In genomic region chr15:6714819-6715218, GRCm38 (mm10) we compare ENCODE assay signal across 15 mouse cellular contexts. TPM values are rescaled to one million over a fixed set of nuclear protein-coding genes. Genes with fewer than 3 reads are reported as not detected.
A peak's percentile ranks its signal among the peaks of the same experiment; 100 is the strongest.
DNase-seq lines count a peak whose midpoint lies in the region; ATAC-seq and TF ChIP-seq lines count a peak whose summit lies in the region.
"Had no signal": no experiment of that assay in that cellular context is flagged by ENCODE, and none has a peak within 500 bp of the region (broad histone marks: within the 10 kb centered on the region; RNA-seq: fewer than 3 reads in every experiment).

No protein-coding gene starts in this region.

- peak; percentile 14; the same call in 1 of the 2 replicates for TF ChIP-seq CTCF in liver, postnatal 0 days (IDR thresholded peaks at IDR 0.05; ENCODE audit: low read depth)

- H3K27ac ChIP-seq in heart, embryonic 16.5 days (ENCODE audit: low read length): peak overlapping the region; percentile 13
- H3K27ac ChIP-seq in intestine, embryonic 15.5 days: no peak overlapping the region
- peak overlapping the region; percentile 68 for H3K27ac ChIP-seq in liver, postnatal 0 days (ENCODE audit: low read depth)
- no peak overlapping the region for H3K27ac ChIP-seq in midbrain, embryonic 16.5 days (ENCODE audit: low read length)
- H3K27ac ChIP-seq in forebrain, embryonic 11.5 days (ENCODE audit: low read depth, low read length): no peak overlapping the region
- H3K27ac ChIP-seq: forebrain, embryonic 10.5 days; hindbrain, embryonic 10.5 days; limb, embryonic 13.5 days had no signal

- ATAC-seq in heart, embryonic 16.5 days (replicated peaks; ENCODE audit: extremely low read depth, insufficient read depth, low FRiP score): peak; percentile 80
- ATAC-seq in intestine, embryonic 15.5 days: peak; percentile 84
- peak; percentile 80 for ATAC-seq in liver, postnatal 0 days
- no peak for ATAC-seq in midbrain, embryonic 16.5 days
- no peak for ATAC-seq in forebrain, embryonic 11.5 days (replicated peaks; ENCODE audit: low FRiP score)
- ATAC-seq: CD4-positive, CD25-positive, alpha-beta regulatory T cell, adult 4 months had no signal

- DNase-seq in heart, adult 9 months (ENCODE audit: low spot score in 2 of 2): no peak
- DNase-seq in R1 (ENCODE audit: low read depth, low spot score): peak; percentile 38
- DNase-seq in liver, postnatal 0 days: peak; percentile 29
- DNase-seq in forebrain, embryonic 11.5 days (ENCODE audit: low spot score): no peak
- DNase-seq: adrenal gland, adult 2 months; cerebellum, adult 9-10 months; layer of hippocampus, postnatal 36 days; retina, postnatal 1 day had no signal

- H3K9ac ChIP-seq in heart, embryonic 16.5 days (ENCODE audit: low read length): peak overlapping the region; percentile 22
- H3K9ac ChIP-seq in intestine, embryonic 15.5 days: no peak overlapping the region
- H3K9ac ChIP-seq in liver, postnatal 0 days (replicated peaks): no peak overlapping the region
- H3K9ac ChIP-seq in midbrain, embryonic 16.5 days (ENCODE audit: low read depth, low read length): no peak overlapping the region
- H3K9ac ChIP-seq in forebrain, embryonic 11.5 days (ENCODE audit: low read length): no peak overlapping the region
- H3K9ac ChIP-seq: limb, embryonic 13.5 days had no signal

- TF ChIP-seq EP300 in liver, postnatal 0 days (IDR thresholded peaks at IDR 0.05; ENCODE audit: low read depth): no peak

- no peaks in the 10 kb centered on the region for H3K27me3 ChIP-seq in heart, embryonic 16.5 days (ENCODE audit: control insufficient read depth, insufficient read depth, low read length)
- H3K27me3 ChIP-seq in intestine, embryonic 15.5 days (replicated peaks): no peaks in the 10 kb centered on the region
- no peaks in the 10 kb centered on the region for H3K27me3 ChIP-seq in liver, postnatal 0 days (ENCODE audit: insufficient read depth, low read length)
- H3K27me3 ChIP-seq in midbrain, embryonic 16.5 days (ENCODE audit: control insufficient read depth, insufficient read depth, low read depth, low read length): no peaks in the 10 kb centered on the region
- no peaks in the 10 kb centered on the region for H3K27me3 ChIP-seq in forebrain, embryonic 11.5 days (ENCODE audit: control insufficient read depth, insufficient read depth, low read length)
- H3K27me3 ChIP-seq: limb, embryonic 13.5 days had no signal

- 33% methylated on average over 7 of the region's 7 CpGs for WGBS in heart, embryonic 16.5 days
- 44% methylated on average over 7 of the region's 7 CpGs for WGBS in intestine, embryonic 15.5 days
- WGBS in liver, postnatal 0 days (ENCODE audit: insufficient replicate concordance): 37% methylated on average over 7 of the region's 7 CpGs
- 65% methylated on average over 7 of the region's 7 CpGs for WGBS in midbrain, embryonic 16.5 days
- 67% methylated on average over 7 of the region's 7 CpGs for WGBS in forebrain, embryonic 11.5 days

- H3K4me3 ChIP-seq in heart, embryonic 16.5 days (ENCODE audit: low read length): peak overlapping the region; percentile 26
- H3K4me3 ChIP-seq in intestine, embryonic 15.5 days (replicated peaks): no peak overlapping the region
- H3K4me3 ChIP-seq in liver, postnatal 0 days (ENCODE audit: low read depth, low read length): peak overlapping the region; percentile 9; the same call in 1 of the 2 replicates
- H3K4me3 ChIP-seq in midbrain, embryonic 16.5 days (ENCODE audit: low read depth, low read length): no peak overlapping the region
- H3K4me3 ChIP-seq in forebrain, embryonic 11.5 days (ENCODE audit: low read depth, low read length): no peak overlapping the region
- H3K4me3 ChIP-seq: forebrain, embryonic 10.5 days; hindbrain, embryonic 10.5 days; limb, embryonic 13.5 days had no signal

- peaks cover 40% of the 10 kb centered on the region for H3K4me1 ChIP-seq in heart, embryonic 16.5 days (ENCODE audit: control insufficient read depth, insufficient read depth, low read length)
- peaks cover 13% of the 10 kb centered on the region; the same call in 1 of the 2 replicates for H3K4me1 ChIP-seq in intestine, embryonic 15.5 days (replicated peaks)
- peaks cover 35% of the 10 kb centered on the region for H3K4me1 ChIP-seq in liver, postnatal 0 days (ENCODE audit: insufficient read depth)
- peaks cover 39% of the 10 kb centered on the region for H3K4me1 ChIP-seq in midbrain, embryonic 16.5 days (ENCODE audit: control insufficient read depth, insufficient read depth, low read length)
- no peaks in the 10 kb centered on the region for H3K4me1 ChIP-seq in forebrain, embryonic 11.5 days (replicated peaks; ENCODE audit: control insufficient read depth, insufficient read depth, low read length)

- H3K9me3 ChIP-seq in heart, embryonic 16.5 days (replicated peaks; ENCODE audit: control insufficient read depth, low read length): no peaks in the 10 kb centered on the region
- no peaks in the 10 kb centered on the region for H3K9me3 ChIP-seq in intestine, embryonic 15.5 days
- no peaks in the 10 kb centered on the region for H3K9me3 ChIP-seq in liver, postnatal 0 days (ENCODE audit: low read length)
- no peaks in the 10 kb centered on the region for H3K9me3 ChIP-seq in midbrain, embryonic 16.5 days (replicated peaks; ENCODE audit: control insufficient read depth, low read length, poor library complexity, severe bottlenecking)
- no peaks in the 10 kb centered on the region for H3K9me3 ChIP-seq in forebrain, embryonic 11.5 days (ENCODE audit: control insufficient read depth, low read length)

- H3K36me3 ChIP-seq in heart, embryonic 16.5 days (ENCODE audit: control insufficient read depth, insufficient read depth): peaks cover 4% of the 10 kb centered on the region; the same call in 1 of the 2 replicates
- H3K36me3 ChIP-seq in intestine, embryonic 15.5 days: no peaks in the 10 kb centered on the region
- H3K36me3 ChIP-seq in liver, postnatal 0 days (replicated peaks; ENCODE audit: insufficient read depth, low read length): no peaks in the 10 kb centered on the region; the same call in 1 of the 2 replicates
- no peaks in the 10 kb centered on the region for H3K36me3 ChIP-seq in midbrain, embryonic 16.5 days (ENCODE audit: control insufficient read depth, insufficient read depth, low read length)
- no peaks in the 10 kb centered on the region for H3K36me3 ChIP-seq in forebrain, embryonic 11.5 days (ENCODE audit: control insufficient read depth, insufficient read depth, low read length)

- peak overlapping the region; percentile 54 for H3K4me2 ChIP-seq in heart, embryonic 16.5 days (ENCODE audit: low read depth, low read length)
- H3K4me2 ChIP-seq in intestine, embryonic 15.5 days (replicated peaks): no peak overlapping the region
- peak overlapping the region; percentile 48 for H3K4me2 ChIP-seq in liver, postnatal 0 days (ENCODE audit: low read depth, low read length)
- no peak overlapping the region for H3K4me2 ChIP-seq in midbrain, embryonic 16.5 days (ENCODE audit: low read length)
- no peak overlapping the region for H3K4me2 ChIP-seq in forebrain, embryonic 11.5 days (ENCODE audit: low read depth, low read length, severe bottlenecking)
- H3K4me2 ChIP-seq: limb, embryonic 13.5 days had no signal

RNA-seq across cellular contexts. Expression of gene Rictor, which starts 6.6 kb away (rescaled TPM):
- 29.9 and 33.0 TPM in 2 replicates for polyA plus RNA-seq in heart, embryonic 16.5 days (2015; fragmentation: Nextera tagmentation; extraction: Ambion mirVana)
- polyA plus RNA-seq in intestine, embryonic 15.5 days (2015; fragmentation: Nextera tagmentation; extraction: Ambion mirVana): 32.6 and 36.9 TPM in 2 replicates
- polyA plus RNA-seq in liver, postnatal 0 days (2015; fragmentation: Nextera tagmentation; extraction: Ambion mirVana): 12.7 and 13.2 TPM in 2 replicates
- polyA plus RNA-seq in midbrain, embryonic 16.5 days (2015; fragmentation: Nextera tagmentation; extraction: Ambion mirVana): 57.1 and 64.4 TPM in 2 replicates
- polyA plus RNA-seq in forebrain, embryonic 11.5 days (2014; fragmentation: Nextera tagmentation; extraction: Ambion mirVana): 44.8 and 46.8 TPM in 2 replicates

Comparison
In these comparisons a context has a peak if more than half of its experiments do, and no peak if none do; other contexts are left out.
1. ATAC-seq: peak in heart, embryonic 16.5 days (single experiment), intestine, embryonic 15.5 days (single experiment) and liver, postnatal 0 days (single experiment); none in midbrain, embryonic 16.5 days (single experiment) and forebrain, embryonic 11.5 days (single experiment).
2. H3K27ac ChIP-seq: peak in heart, embryonic 16.5 days (single experiment) and liver, postnatal 0 days (single experiment); none in intestine, embryonic 15.5 days (single experiment), midbrain, embryonic 16.5 days (single experiment) and forebrain, embryonic 11.5 days (single experiment).
3. H3K4me2 ChIP-seq: peak in heart, embryonic 16.5 days (single experiment) and liver, postnatal 0 days (single experiment); none in intestine, embryonic 15.5 days (single experiment), midbrain, embryonic 16.5 days (single experiment) and forebrain, embryonic 11.5 days (single experiment).
4. H3K4me3 ChIP-seq: peak in heart, embryonic 16.5 days (single experiment) and liver, postnatal 0 days (single experiment); none in intestine, embryonic 15.5 days (single experiment), midbrain, embryonic 16.5 days (single experiment) and forebrain, embryonic 11.5 days (single experiment).
5. DNase-seq: peak in R1 (single experiment) and liver, postnatal 0 days (single experiment); none in heart, adult 9 months (0 of 2) and forebrain, embryonic 11.5 days (single experiment).